Mouse (Mus musculus): ENCODE data around the gene Slc50a1.

DNA sequence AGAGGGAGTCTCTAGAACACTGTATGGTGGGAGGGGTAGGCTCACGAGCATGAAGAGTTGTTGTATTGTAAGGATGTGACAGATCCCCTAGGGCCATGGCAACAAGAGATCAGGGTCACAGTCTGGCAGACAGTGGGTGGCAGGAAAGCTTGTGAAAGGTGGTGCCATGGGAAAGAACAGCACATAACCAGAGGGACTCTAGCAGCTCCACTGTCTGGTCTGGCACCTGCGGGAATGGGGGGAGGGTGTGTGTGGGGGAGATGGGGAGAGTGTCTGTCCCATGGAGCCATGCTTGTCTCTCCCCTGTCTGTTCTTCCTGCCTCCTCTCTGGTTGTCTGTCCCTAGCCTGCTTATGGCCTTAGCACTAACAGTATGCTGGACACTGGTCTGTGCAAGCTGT is 15.2 kb upstream of the Slc50a1 start:
- TF ChIP-seq CTCF (IDR thresholded peaks at IDR 0.05; ENCODE audit: low read depth) (no peak), EP300 (IDR thresholded peaks at IDR 0.05; ENCODE audit: low read depth) (no peak)
